Comparison of ENCODE assay signal across 21 mouse cellular contexts in genomic region chr2:68325306-68325705, GRCm38 (mm10).
DNase-seq lines count a peak whose midpoint lies in the region; ATAC-seq and TF ChIP-seq lines count a peak whose summit lies in the region.
"Had no signal": no experiment of that assay in that cellular context is flagged by ENCODE, and none has a peak within 500 bp of the region (broad histone marks: within the 10 kb centered on the region; RNA-seq: fewer than 3 reads in every experiment).

No protein-coding gene starts in this region.

- DNase-seq in left cerebral cortex, adult 2 months (ENCODE audit: extremely low spot score in 1 of 2, low spot score in 2 of 2): no peak
- DNase-seq in left cerebral cortex, postnatal 10 days (ENCODE audit: extremely low spot score in 1 of 2, low spot score in 2 of 2): no peak
- peak; percentile 54 to 71 for DNase-seq in cerebellum, adult 18-20 months
- DNase-seq in cerebellum, postnatal 25 days: peak; percentile 34 to 47
- no peak for DNase-seq in gastrocnemius, adult 8-10 months (ENCODE audit: low spot score in 2 of 2)
- DNase-seq in forebrain, embryonic 14.5 days (ENCODE audit: low spot score): no peak
- DNase-seq in spleen, postnatal 4 days (ENCODE audit: low spot score in 2 of 2): no peak
- DNase-seq: adrenal gland, adult 8-10 months; gastrocnemius, postnatal 36 days; kidney, adult 2 months; kidney, postnatal 14 days; liver, postnatal 0 days; lung, postnatal 14 days; right cerebral cortex, postnatal 14 days had no signal

- no peak overlapping the region for H3K4me2 ChIP-seq in forebrain, embryonic 14.5 days (ENCODE audit: low read length)
- H3K4me2 ChIP-seq: forebrain, embryonic 12.5 days; heart, embryonic 15.5 days; limb, embryonic 15.5 days; midbrain, embryonic 15.5 days; neural tube, embryonic 15.5 days; stomach, embryonic 15.5 days had no signal

- H3K4me1 ChIP-seq in forebrain, embryonic 14.5 days (ENCODE audit: control insufficient read depth, insufficient read depth, low read length): peaks cover 9% of the 10 kb centered on the region
- H3K4me1 ChIP-seq: limb, embryonic 15.5 days; megakaryocyte, embryonic 14.5 days; stomach, embryonic 15.5 days had no signal

- H3K9me3 ChIP-seq in forebrain, embryonic 14.5 days (replicated peaks; ENCODE audit: control insufficient read depth, low read length): no peaks in the 10 kb centered on the region
- H3K9me3 ChIP-seq: forebrain, embryonic 12.5 days; heart, embryonic 15.5 days; limb, embryonic 15.5 days; midbrain, embryonic 15.5 days; neural tube, embryonic 15.5 days; stomach, embryonic 15.5 days had no signal

- no peak overlapping the region for H3K4me3 ChIP-seq in left cerebral cortex, adult 2 months
- H3K4me3 ChIP-seq in forebrain, embryonic 14.5 days (ENCODE audit: low read depth, low read length): no peak overlapping the region
- H3K4me3 ChIP-seq: forebrain, embryonic 12.5 days; heart, embryonic 15.5 days; limb, embryonic 15.5 days; megakaryocyte, embryonic 14.5 days; midbrain, embryonic 15.5 days; neural tube, embryonic 15.5 days; stomach, embryonic 15.5 days had no signal

- H3K27me3 ChIP-seq in forebrain, embryonic 14.5 days (replicated peaks; ENCODE audit: control insufficient read depth, insufficient read depth, low read length): no peaks in the 10 kb centered on the region
- H3K27me3 ChIP-seq: forebrain, embryonic 12.5 days; heart, embryonic 15.5 days; limb, embryonic 15.5 days; megakaryocyte, embryonic 14.5 days; midbrain, embryonic 15.5 days; neural tube, embryonic 15.5 days; stomach, embryonic 15.5 days had no signal

- no peaks in the 10 kb centered on the region for H3K36me3 ChIP-seq in forebrain, embryonic 14.5 days (ENCODE audit: control insufficient read depth, insufficient read depth, low read length)
- H3K36me3 ChIP-seq: forebrain, embryonic 12.5 days; limb, embryonic 15.5 days; midbrain, embryonic 15.5 days; neural tube, embryonic 15.5 days; stomach, embryonic 15.5 days had no signal

- no peak overlapping the region for H3K9ac ChIP-seq in forebrain, embryonic 14.5 days (ENCODE audit: low read length)
- H3K9ac ChIP-seq: forebrain, embryonic 12.5 days; heart, embryonic 15.5 days; limb, embryonic 15.5 days; liver, postnatal 0 days; midbrain, embryonic 15.5 days; neural tube, embryonic 15.5 days; stomach, embryonic 15.5 days had no signal

- intact Hi-C loops in left cerebral cortex, adult 2 months (cut with DNase I): no loop called here
- intact Hi-C loops in left cerebral cortex, postnatal 10 days (cut with DNase I): no loop called here

- ATAC-seq in forebrain, embryonic 14.5 days: no peak
- ATAC-seq: liver, postnatal 0 days; midbrain, embryonic 15.5 days had no signal

- peak overlapping the region; percentile 53 for H3K27ac ChIP-seq in left cerebral cortex, adult 2 months
- H3K27ac ChIP-seq in forebrain, embryonic 14.5 days (ENCODE audit: low read depth, low read length): no peak overlapping the region
- H3K27ac ChIP-seq: forebrain, embryonic 12.5 days; heart, embryonic 15.5 days; limb, embryonic 15.5 days; midbrain, embryonic 15.5 days; neural tube, embryonic 15.5 days; stomach, embryonic 15.5 days had no signal

- WGBS in forebrain, embryonic 14.5 days: 78% methylated on average over 5 of the region's 5 CpGs

- no peak for TF ChIP-seq CTCF in left cerebral cortex, adult 2 months (IDR thresholded peaks at IDR 0.05)

Comparison
In these comparisons a context has a peak if more than half of its experiments do, and no peak if none do; other contexts are left out.
1. DNase-seq: peak in cerebellum, adult 18-20 months (2 of 2) and cerebellum, postnatal 25 days (2 of 2); none in left cerebral cortex, adult 2 months (0 of 2), left cerebral cortex, postnatal 10 days (0 of 2), gastrocnemius, adult 8-10 months (0 of 2), forebrain, embryonic 14.5 days (single experiment) and spleen, postnatal 4 days (0 of 2).